Mouse (Mus musculus): Measurements from ENCODE around the gene Slc9c1. TPM values are rescaled to one million over a fixed set of nuclear protein-coding genes. Genes with fewer than 3 reads are reported as not detected.
"Not testable (repeated sequence)": the region's sequence is repeated elsewhere in the genome, so short reads cannot be mapped to it uniquely, and the experiment has no call there.

Slc9c1 gene
- total RNA-seq (2021) (not detected), polyA plus RNA-seq (2012; rRNA removed) (not detected in 2 replicates)
- long read RNA-seq: 0 reads

GRCm38 (mm10) chr16:45535009-45535408, at the start of gene Slc9c1:
Gene Slc9c1, plus strand, starts transcription at chr16:45535309.
- DNase-seq: no peak

GRCm38 (mm10) chr16:45492927-45493326, 42.2 kb upstream of the Slc9c1 start, which contains the start of gene Gm609:
Gene Gm609, minus strand, starts transcription at chr16:45492969.
- DNase-seq: no peak

- DNase-seq: peak; percentile 13
Measured at GRCm38 (mm10) chr16:45495326-45495725, 39.8 kb upstream of the Slc9c1 start.

GRCm38 (mm10) chr16:45525551-45525950, 9.6 kb upstream of the Slc9c1 start:
- DNase-seq: no peak

GRCm38 (mm10) chr16:45531950-45532349, 3.2 kb upstream of the Slc9c1 start, which contains the start of gene Gm17783:
Gene Gm17783, minus strand, starts transcription at chr16:45532050.
- DNase-seq: no peak

- not testable (repeated sequence) for DNase-seq
Measured at GRCm38 (mm10) chr16:45538342-45538741, 3.2 kb downstream of the Slc9c1 start.

GRCm38 (mm10) chr16:45542108-45542507, 7.0 kb downstream of the Slc9c1 start:
- DNase-seq: no peak

GRCm38 (mm10) chr16:45544341-45544740, 9.2 kb downstream of the Slc9c1 start:
- no peak for DNase-seq

- DNase-seq: no peak
Measured at GRCm38 (mm10) chr16:45547982-45548381, 12.9 kb downstream of the Slc9c1 start.

- no peak for DNase-seq
Measured at GRCm38 (mm10) chr16:45551579-45551978, 16.5 kb downstream of the Slc9c1 start.

- DNase-seq: no peak
Measured at GRCm38 (mm10) chr16:45561747-45562146, 26.6 kb downstream of the Slc9c1 start.

GRCm38 (mm10) chr16:45572307-45572706, 37.2 kb downstream of the Slc9c1 start:
- no peak for DNase-seq

- DNase-seq: no peak
Measured at GRCm38 (mm10) chr16:45579883-45580282, 44.8 kb downstream of the Slc9c1 start.

GRCm38 (mm10) chr16:45582512-45582911, 47.4 kb downstream of the Slc9c1 start:
- DNase-seq: peak; percentile 17

GRCm38 (mm10) chr16:45593656-45594055, 58.5 kb downstream of the Slc9c1 start:
- no peak for DNase-seq

- DNase-seq: no peak
Measured at GRCm38 (mm10) chr16:45595494-45595893, 60.4 kb downstream of the Slc9c1 start.

- peak; percentile 11 for DNase-seq
Measured at GRCm38 (mm10) chr16:45608481-45608954, 73.4 kb downstream of the Slc9c1 start.

- peak; percentile 39 for DNase-seq
Measured at GRCm38 (mm10) chr16:45609300-45609699, 74.2 kb downstream of the Slc9c1 start.

GRCm38 (mm10) chr16:45610267-45610666, 75.2 kb downstream of the Slc9c1 start, which contains the start of gene Gcsam:
Gene Gcsam, plus strand, starts transcription at chr16:45610380.
- no peak for DNase-seq

- DNase-seq: no peak
Measured at GRCm38 (mm10) chr16:45613247-45613646, 78.1 kb downstream of the Slc9c1 start.

GRCm38 (mm10) chr16:45615944-45616343, 80.8 kb downstream of the Slc9c1 start:
- DNase-seq: no peak

GRCm38 (mm10) chr16:45619751-45620375, 84.8 kb downstream of the Slc9c1 start:
- no peak for DNase-seq

GRCm38 (mm10) chr16:45623230-45623629, 88.1 kb downstream of the Slc9c1 start:
- no peak for DNase-seq

GRCm38 (mm10) chr16:45624791-45625190, 89.7 kb downstream of the Slc9c1 start:
- DNase-seq: no peak

All from adrenal gland, adult 2 months (tissue).